Mouse (Mus musculus): ENCODE data around the gene Prrc2b.

Prrc2b gene

DNA sequence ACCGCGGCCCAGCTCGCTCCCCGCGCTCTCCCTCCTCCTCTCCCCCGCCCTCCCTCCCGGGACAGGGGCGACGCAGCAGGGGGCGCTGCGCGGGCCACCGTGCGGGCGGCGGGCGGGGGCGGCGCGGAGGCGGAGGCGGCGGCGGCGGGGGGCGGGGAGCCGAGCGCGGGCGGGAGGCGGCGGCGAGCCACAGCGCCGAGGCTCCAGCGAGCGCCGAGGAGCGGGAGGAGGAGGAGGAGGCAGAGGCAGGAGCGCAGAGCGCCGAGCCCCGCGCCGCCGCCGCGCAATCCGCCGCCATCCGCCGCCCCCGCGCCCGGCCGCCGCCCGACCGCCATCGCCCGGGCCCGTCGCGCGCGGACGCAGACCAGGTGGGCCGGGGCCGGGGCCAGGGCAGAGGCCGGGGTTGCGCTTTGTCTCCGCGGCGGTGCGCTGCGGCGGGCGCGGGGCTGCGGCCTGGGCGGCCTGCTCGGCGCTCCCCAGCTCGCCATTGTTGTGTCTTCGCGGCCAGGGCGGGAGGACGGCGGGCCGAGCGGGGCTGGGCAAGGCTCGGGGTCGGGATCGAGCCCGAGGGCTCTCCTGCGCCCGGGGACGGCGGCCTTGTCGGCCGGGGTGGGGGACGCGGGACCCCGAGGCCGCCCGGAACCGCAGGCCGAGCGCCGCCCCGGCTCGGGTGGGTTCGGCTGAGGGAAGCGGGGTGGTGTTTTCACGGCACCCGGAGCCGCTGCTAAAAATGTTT is at the start of gene Prrc2b:
Prrc2b (plus strand) TSS at position 159 of the 736 bp plus-strand sequence.
- no peak for DNase-seq (ENCODE audit: low read depth, low spot score)

DNA sequence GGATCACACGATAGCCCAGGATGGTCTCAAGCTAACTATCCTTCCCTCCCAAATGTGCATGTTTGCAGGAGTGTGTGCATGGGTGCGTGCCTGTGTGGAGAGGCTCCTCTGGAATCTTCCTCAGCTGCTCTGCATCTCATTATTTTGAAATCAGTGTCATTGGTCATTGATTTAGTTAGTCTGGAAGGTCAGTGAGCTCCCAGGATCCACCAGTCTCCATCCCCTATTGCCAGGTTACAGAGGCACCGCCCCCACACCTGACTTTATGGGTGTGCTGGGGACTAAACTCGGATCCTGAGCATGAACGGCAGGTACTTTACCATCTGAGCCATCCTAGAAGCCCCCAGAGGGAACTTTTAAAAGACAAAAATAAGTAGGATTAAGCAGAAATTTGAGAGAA is 47.9 kb upstream of the Prrc2b start:
- no peak for DNase-seq (ENCODE audit: low read depth, low spot score)

GRCm38 (mm10) chr2:32103557-32103956 is 47.3 kb upstream of the Prrc2b start:
- DNase-seq (ENCODE audit: low read depth, low spot score): no peak

DNA sequence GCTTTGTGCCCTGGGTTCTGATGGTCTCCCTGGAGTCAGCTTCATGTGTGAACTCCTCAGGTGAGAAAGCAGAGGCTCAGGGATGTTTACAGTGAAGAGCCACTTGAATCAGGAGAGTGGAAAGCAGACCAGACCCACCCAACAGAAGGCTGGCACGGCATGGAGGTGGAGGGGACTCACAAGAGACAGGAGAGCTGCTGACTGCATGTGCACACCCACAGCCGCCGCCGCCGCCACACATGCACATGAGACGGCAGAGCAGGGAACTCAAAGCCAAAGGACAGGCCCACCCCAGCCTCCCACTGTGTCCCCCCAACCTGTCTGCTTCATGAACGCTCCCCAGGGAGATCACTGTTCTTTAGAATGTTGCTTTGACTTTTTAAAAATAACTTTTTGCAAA is 46.8 kb upstream of the Prrc2b start:
- DNase-seq (ENCODE audit: low read depth, low spot score): no peak

- DNase-seq (ENCODE audit: low read depth, low spot score): no peak
Observed at GRCm38 (mm10) chr2:32105117-32105913, 45.6 kb upstream of the Prrc2b start.

GRCm38 (mm10) chr2:32105930-32106329 is 45.0 kb upstream of the Prrc2b start:
- no peak for DNase-seq (ENCODE audit: low read depth, low spot score)

GRCm38 (mm10) chr2:32111268-32111667 is 39.6 kb upstream of the Prrc2b start:
- DNase-seq (ENCODE audit: low read depth, low spot score): no peak

- no peak for DNase-seq (ENCODE audit: low read depth, low spot score)
Observed at GRCm38 (mm10) chr2:32112548-32112947, 38.3 kb upstream of the Prrc2b start.

DNA sequence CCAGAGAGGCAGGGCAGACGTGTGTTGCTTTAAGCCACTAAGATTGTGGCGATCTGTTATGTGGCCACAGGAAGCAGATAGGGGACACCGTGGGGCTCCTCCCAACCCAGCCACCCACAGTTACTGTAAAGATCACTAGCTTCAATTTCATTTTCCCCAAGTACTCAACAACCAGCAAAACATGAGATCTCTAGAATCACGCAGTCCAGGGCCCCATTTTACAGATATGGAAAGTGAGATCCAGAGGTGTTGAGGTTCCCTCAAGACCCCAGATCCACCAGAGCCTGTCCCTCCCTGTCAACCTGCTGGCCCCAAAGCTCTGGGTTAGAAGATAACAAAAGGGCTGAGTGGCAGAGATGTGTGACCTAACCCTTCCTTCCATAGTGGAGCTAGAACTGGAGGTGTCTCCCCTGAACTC is 35.0 kb upstream of the Prrc2b start:
- no peak for DNase-seq (ENCODE audit: low read depth, low spot score)

DNA sequence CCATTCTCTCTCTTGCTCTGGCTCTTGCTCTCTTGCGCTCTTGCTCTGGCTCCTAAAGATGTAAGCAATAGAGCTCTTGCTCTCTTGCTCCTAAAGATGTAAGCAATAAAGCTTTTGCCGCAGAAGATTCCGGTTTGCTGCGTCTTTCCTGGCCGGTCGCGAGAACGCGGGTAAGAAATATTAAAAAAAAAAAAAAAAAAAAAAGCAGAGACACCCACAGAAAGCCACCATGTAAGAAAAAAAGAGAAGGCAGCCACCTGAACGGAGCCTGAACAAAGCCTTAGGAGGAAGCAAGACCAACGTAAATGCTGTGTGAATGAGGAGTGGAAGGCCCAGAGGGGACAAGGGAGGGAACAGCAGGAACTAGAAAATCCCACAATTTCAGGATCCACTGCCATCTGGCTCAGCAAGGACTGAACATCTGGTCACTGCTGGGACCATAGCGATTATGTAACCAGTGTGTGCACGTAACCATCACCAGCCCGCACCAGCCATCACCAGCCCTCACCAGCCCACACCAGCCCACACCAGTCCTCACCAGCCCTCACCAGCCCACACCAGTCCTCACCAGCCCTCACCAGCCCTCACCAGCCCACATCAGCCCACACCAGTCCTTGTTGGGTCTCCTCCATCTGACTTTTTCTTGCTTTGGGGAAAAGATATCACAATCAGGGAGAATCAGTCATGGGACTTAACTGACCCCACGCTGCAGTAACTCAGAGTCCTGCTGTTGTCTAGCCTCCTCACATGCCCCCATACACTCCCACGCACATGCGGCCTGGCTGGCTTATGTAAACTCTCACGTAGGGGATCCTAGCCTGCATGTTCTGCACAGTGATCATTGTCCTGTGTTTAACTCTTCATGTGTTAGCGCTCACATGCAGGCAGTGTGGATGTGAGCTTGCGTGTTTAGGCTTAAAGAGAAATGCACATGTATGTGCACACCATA is 30.8 kb upstream of the Prrc2b start:
- DNase-seq (ENCODE audit: low read depth, low spot score): no peak

GRCm38 (mm10) chr2:32121150-32121549 is 29.7 kb upstream of the Prrc2b start:
- no peak for DNase-seq (ENCODE audit: low read depth, low spot score)

- no peak for DNase-seq (ENCODE audit: low read depth, low spot score)
Observed at GRCm38 (mm10) chr2:32121785-32122184, 29.1 kb upstream of the Prrc2b start.

DNA sequence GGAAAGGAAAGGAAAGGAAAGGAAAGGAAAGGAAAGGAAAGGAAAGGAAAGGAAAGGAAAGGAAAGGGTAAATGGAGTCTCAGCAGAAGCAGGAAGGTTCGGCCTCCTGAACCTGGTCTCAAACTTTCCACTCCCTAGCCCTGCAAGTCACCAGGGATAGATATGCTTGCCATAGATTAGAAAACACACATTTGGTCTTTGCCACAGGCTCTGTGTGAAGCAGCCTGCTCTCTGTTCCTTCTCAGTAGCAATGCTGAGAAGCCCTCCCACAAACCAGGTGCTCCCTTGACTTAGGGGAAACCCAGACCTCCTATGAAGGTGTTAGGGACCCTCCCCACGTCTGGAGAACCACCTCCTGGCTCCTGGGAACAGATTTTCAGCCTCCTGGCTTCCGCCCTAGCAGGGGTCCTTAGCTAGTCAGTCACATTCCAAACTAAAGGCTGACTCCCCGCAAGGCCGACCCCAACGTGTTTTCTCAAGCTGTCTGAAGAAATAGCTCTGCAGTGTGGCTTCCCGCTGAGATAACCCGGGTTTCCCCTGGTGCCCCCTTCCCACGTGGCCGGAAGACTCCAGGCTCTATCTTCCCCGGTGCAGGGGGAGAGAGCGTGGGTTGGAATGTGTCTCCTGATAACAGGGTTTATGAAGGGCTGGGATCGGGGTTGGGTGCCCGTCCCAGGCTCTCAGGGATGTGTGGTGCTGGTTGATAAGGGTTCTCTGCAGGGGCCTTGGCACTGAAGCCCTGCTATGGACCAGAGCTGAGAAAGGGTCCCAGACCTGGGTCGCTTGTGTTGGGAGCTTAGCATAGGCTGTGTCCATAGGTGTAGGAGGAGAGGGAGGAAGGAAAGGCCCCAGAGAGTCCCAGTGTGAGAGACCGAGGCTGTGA is 23.0 kb upstream of the Prrc2b start:
- DNase-seq (ENCODE audit: low read depth, low spot score): no peak

DNA sequence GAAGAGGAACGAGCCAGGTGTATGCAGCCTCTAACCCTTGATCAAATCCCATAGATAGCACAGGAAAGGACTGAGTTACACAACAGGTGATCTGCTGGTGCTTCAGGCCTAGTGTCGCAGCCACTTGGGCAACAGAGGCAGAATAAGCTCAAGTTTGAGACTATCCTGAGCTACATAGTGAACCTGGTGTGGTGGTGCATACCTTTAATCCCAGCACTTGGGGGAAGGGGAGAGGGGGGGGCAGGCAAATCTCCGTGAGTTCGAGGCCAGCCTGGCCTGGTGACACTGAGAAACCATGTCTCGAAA is 22.4 kb upstream of the Prrc2b start:
- no peak for DNase-seq (ENCODE audit: low read depth, low spot score)

- no peak for DNase-seq (ENCODE audit: low read depth, low spot score)
Observed at GRCm38 (mm10) chr2:32129383-32130074, 21.4 kb upstream of the Prrc2b start.

- DNase-seq (ENCODE audit: low read depth, low spot score): no peak
Observed at GRCm38 (mm10) chr2:32130435-32130834, 20.4 kb upstream of the Prrc2b start.

- DNase-seq (ENCODE audit: low read depth, low spot score): no peak
Observed at GRCm38 (mm10) chr2:32131205-32131834, 19.6 kb upstream of the Prrc2b start.

DNA sequence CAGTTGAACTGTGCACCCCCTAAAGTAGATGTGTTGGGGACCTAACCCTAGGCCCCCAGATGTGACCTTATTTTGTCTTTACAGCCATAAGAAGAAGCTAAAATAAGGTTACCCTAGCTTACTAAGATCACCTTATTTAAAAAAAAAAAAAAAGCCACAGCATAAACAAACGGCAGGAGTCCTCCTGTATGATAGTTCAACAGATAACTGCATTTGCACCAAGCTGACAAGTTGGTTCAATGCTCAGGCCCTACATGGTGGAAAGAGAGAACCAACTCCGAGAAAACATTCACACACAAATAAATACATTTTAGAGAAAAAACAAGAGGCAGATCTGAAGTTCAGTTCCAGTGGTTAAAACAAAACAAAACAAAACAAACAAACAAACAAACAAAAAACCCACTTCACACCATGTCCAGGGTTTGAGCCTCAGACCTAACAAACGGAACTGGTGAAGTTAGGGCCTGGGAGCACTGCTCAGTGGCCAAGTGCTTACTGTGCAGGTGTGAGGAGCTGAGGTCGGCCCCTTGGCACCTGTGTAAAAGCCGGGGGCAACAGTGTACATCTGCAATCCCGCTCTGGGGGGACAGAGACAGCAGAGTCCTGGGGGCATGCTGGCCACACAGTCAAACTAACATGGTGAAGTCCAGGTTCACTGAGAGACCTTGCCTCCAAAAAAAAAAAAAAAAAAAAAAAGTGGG is 18.9 kb upstream of the Prrc2b start:
- DNase-seq (ENCODE audit: low read depth, low spot score): no peak

- no peak for DNase-seq (ENCODE audit: low read depth, low spot score)
Observed at GRCm38 (mm10) chr2:32132567-32132992, 18.3 kb upstream of the Prrc2b start.
